Mouse (Mus musculus): ENCODE results near the gene Klrg2. TPM values are rescaled to one million over a fixed set of nuclear protein-coding genes. Genes with fewer than 3 reads are reported as not detected.

Gene Klrg2
- polyA plus RNA-seq (2015; fragmentation: Nextera tagmentation; extraction: Ambion mirVana): 0.31 and 0.44 TPM in 2 replicates

GRCm38 (mm10) chr6:38636852-38637618 lies at the start of gene Klrg2:
Gene Klrg2, minus strand, starts transcription at chr6:38637242.
- peak within 1 kb of the TSS; percentile 46 for H3K9ac ChIP-seq (ENCODE audit: low read depth, low read length)
- no peaks in the 10 kb centered on the region for H3K36me3 ChIP-seq (ENCODE audit: control insufficient read depth, insufficient read depth)
- ATAC-seq: peak; percentile 73
- TF ChIP-seq CTCF (IDR thresholded peaks at IDR 0.05; ENCODE audit: low read depth): no peak
- H3K4me1 ChIP-seq (replicated peaks; ENCODE audit: control insufficient read depth, insufficient read depth, low read length): peaks cover 6% of the 10 kb centered on the region; the same call in 1 of the 2 replicates
- peaks cover 67% of the 10 kb centered on the region for H3K27me3 ChIP-seq (replicated peaks; ENCODE audit: control insufficient read depth, insufficient read depth, low read length)
- no peak within 1 kb of the TSS for H3K27ac ChIP-seq (ENCODE audit: low read depth, low read length)
- WGBS: 2% methylated on average over 42 of the region's 60 CpGs
- peak within 1 kb of the TSS; percentile 100 for H3K4me2 ChIP-seq (replicated peaks; ENCODE audit: low read depth)
- no peaks in the 10 kb centered on the region for H3K9me3 ChIP-seq (ENCODE audit: control insufficient read depth)
- H3K4me3 ChIP-seq (ENCODE audit: low read depth, low read length): peak within 1 kb of the TSS; percentile 56

GRCm38 (mm10) chr6:38682532-38682931 lies 45.5 kb upstream of the Klrg2 start:
- H3K4me1 ChIP-seq (replicated peaks; ENCODE audit: control insufficient read depth, insufficient read depth, low read length): no peaks in the 10 kb centered on the region
- no peak overlapping the region for H3K4me3 ChIP-seq (ENCODE audit: low read depth, low read length)
- H3K4me2 ChIP-seq (replicated peaks; ENCODE audit: low read depth): no peak overlapping the region
- H3K9me3 ChIP-seq (ENCODE audit: control insufficient read depth): no peaks in the 10 kb centered on the region
- 52% methylated on average over 2 of the region's 2 CpGs for WGBS
- no peak for TF ChIP-seq CTCF (IDR thresholded peaks at IDR 0.05; ENCODE audit: low read depth)
- H3K27ac ChIP-seq (ENCODE audit: low read depth, low read length): no peak overlapping the region
- no peaks in the 10 kb centered on the region for H3K27me3 ChIP-seq (replicated peaks; ENCODE audit: control insufficient read depth, insufficient read depth, low read length)
- peaks cover 3% of the 10 kb centered on the region; the same call in 1 of the 2 replicates for H3K36me3 ChIP-seq (ENCODE audit: control insufficient read depth, insufficient read depth)
- H3K9ac ChIP-seq (ENCODE audit: low read depth, low read length): no peak overlapping the region
- ATAC-seq: no peak

- TF ChIP-seq CTCF (IDR thresholded peaks at IDR 0.05; ENCODE audit: low read depth): no peak
- WGBS: 74% methylated on average over 9 of the region's 9 CpGs
Observed at GRCm38 (mm10) chr6:38677629-38678028, 40.6 kb upstream of the Klrg2 start.

GRCm38 (mm10) chr6:38676723-38677122 lies 39.7 kb upstream of the Klrg2 start:
- no peak overlapping the region for H3K4me3 ChIP-seq (ENCODE audit: low read depth, low read length)
- H3K9me3 ChIP-seq (ENCODE audit: control insufficient read depth): no peaks in the 10 kb centered on the region
- no peaks in the 10 kb centered on the region for H3K4me1 ChIP-seq (replicated peaks; ENCODE audit: control insufficient read depth, insufficient read depth, low read length)
- no peaks in the 10 kb centered on the region for H3K36me3 ChIP-seq (ENCODE audit: control insufficient read depth, insufficient read depth)
- no peak overlapping the region for H3K4me2 ChIP-seq (replicated peaks; ENCODE audit: low read depth)
- H3K9ac ChIP-seq (ENCODE audit: low read depth, low read length): no peak overlapping the region
- TF ChIP-seq CTCF (IDR thresholded peaks at IDR 0.05; ENCODE audit: low read depth): no peak
- no peak for ATAC-seq
- 74% methylated on average over 14 of the region's 14 CpGs for WGBS
- H3K27me3 ChIP-seq (replicated peaks; ENCODE audit: control insufficient read depth, insufficient read depth, low read length): no peaks in the 10 kb centered on the region
- H3K27ac ChIP-seq (ENCODE audit: low read depth, low read length): no peak overlapping the region

More at GRCm38 (mm10) chr6:38677629-38678028, 40.6 kb upstream of the Klrg2 start:
- Histone ChIP-seq H3K4me2 (replicated peaks; ENCODE audit: low read depth) (no peak overlapping the region), H3K9ac (ENCODE audit: low read depth, low read length) (no peak overlapping the region), H3K27ac (ENCODE audit: low read depth, low read length) (no peak overlapping the region), H3K4me3 (ENCODE audit: low read depth, low read length) (no peak overlapping the region), H3K9me3 (ENCODE audit: control insufficient read depth) (no peaks in the 10 kb centered on the region), H3K4me1 (replicated peaks; ENCODE audit: control insufficient read depth, insufficient read depth, low read length) (no peaks in the 10 kb centered on the region), H3K36me3 (ENCODE audit: control insufficient read depth, insufficient read depth) (no peaks in the 10 kb centered on the region), H3K27me3 (replicated peaks; ENCODE audit: control insufficient read depth, insufficient read depth, low read length) (no peaks in the 10 kb centered on the region)
- ATAC-seq: no peak

GRCm38 (mm10) chr6:38676217-38676616 lies 39.2 kb upstream of the Klrg2 start:
- no peak for TF ChIP-seq CTCF (IDR thresholded peaks at IDR 0.05; ENCODE audit: low read depth)
- H3K9me3 ChIP-seq (ENCODE audit: control insufficient read depth): no peaks in the 10 kb centered on the region
- no peak for ATAC-seq
- no peaks in the 10 kb centered on the region for H3K36me3 ChIP-seq (ENCODE audit: control insufficient read depth, insufficient read depth)
- no peak overlapping the region for H3K9ac ChIP-seq (ENCODE audit: low read depth, low read length)
- 43% methylated on average over 6 of the region's 6 CpGs for WGBS
- H3K4me2 ChIP-seq (replicated peaks; ENCODE audit: low read depth): no peak overlapping the region
- H3K4me3 ChIP-seq (ENCODE audit: low read depth, low read length): no peak overlapping the region
- H3K27me3 ChIP-seq (replicated peaks; ENCODE audit: control insufficient read depth, insufficient read depth, low read length): no peaks in the 10 kb centered on the region
- H3K27ac ChIP-seq (ENCODE audit: low read depth, low read length): no peak overlapping the region
- no peaks in the 10 kb centered on the region for H3K4me1 ChIP-seq (replicated peaks; ENCODE audit: control insufficient read depth, insufficient read depth, low read length)

- 83% methylated on average over 3 of the region's 3 CpGs for WGBS
- ATAC-seq: no peak
- H3K27me3 ChIP-seq (replicated peaks; ENCODE audit: control insufficient read depth, insufficient read depth, low read length): no peaks in the 10 kb centered on the region
Observed at GRCm38 (mm10) chr6:38672011-38672410, 35.0 kb upstream of the Klrg2 start.

More at GRCm38 (mm10) chr6:38672011-38672410, 35.0 kb upstream of the Klrg2 start:
- no peaks in the 10 kb centered on the region for H3K4me1 ChIP-seq (replicated peaks; ENCODE audit: control insufficient read depth, insufficient read depth, low read length)
- H3K4me3 ChIP-seq (ENCODE audit: low read depth, low read length): no peak overlapping the region
- no peak overlapping the region for H3K27ac ChIP-seq (ENCODE audit: low read depth, low read length)
- H3K36me3 ChIP-seq (ENCODE audit: control insufficient read depth, insufficient read depth): no peaks in the 10 kb centered on the region
- no peak for TF ChIP-seq CTCF (IDR thresholded peaks at IDR 0.05; ENCODE audit: low read depth)
- no peaks in the 10 kb centered on the region for H3K9me3 ChIP-seq (ENCODE audit: control insufficient read depth)
- no peak overlapping the region for H3K4me2 ChIP-seq (replicated peaks; ENCODE audit: low read depth)
- H3K9ac ChIP-seq (ENCODE audit: low read depth, low read length): no peak overlapping the region
